Mouse (Mus musculus) kidney, postnatal 36 days (tissue): ENCODE measurements around the gene Tph2.

Experiments used
- DNase-seq, 2 experiments: peaks; one replicate each; pipeline ENCODE4 v3.0.0; 2021 to 2022; ENCODE audit warnings: mixed read lengths in 2 of 2

The Tph2 gene

DNA sequence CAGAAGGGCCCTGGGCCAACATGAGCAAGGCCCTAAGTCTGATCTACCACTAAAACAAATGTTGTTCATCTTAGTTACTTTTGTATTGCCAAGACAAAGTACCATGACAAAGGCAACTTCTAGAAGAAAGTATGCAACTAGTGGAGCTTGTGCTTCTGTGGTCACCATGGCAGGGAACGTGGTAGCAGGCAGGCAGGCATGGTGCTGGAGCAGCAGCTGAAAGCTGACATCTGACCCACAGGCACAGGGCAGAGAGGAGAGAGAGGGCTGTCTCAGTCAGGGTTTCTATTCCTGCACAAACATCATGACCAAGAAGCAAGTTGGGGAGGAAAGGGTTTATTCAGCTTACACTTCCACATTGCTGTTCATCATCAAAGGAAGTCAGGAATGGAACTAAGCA is 56.9 kb downstream of the Tph2 start:
- no peak for DNase-seq

DNA sequence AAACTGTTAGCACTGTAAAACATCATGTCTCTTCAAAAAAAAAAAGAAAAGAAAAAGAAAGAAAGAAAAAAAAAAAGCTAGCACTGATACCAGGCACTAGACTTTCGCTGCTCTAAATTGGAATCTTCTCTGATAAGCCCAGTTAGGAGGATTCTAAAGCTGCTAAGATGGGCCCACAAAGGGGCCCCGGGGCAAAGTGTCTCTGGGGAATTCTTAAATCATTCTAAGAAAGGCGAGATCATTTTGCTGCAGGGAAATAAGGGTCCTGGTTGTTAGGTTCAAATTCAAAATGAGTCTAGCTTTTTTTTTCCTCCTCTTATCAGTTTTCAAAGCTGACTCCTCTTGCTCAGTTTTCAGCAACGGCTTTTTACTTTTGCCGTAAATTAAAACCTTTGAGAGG is 59.3 kb downstream of the Tph2 start:
- DNase-seq: no peak

DNA sequence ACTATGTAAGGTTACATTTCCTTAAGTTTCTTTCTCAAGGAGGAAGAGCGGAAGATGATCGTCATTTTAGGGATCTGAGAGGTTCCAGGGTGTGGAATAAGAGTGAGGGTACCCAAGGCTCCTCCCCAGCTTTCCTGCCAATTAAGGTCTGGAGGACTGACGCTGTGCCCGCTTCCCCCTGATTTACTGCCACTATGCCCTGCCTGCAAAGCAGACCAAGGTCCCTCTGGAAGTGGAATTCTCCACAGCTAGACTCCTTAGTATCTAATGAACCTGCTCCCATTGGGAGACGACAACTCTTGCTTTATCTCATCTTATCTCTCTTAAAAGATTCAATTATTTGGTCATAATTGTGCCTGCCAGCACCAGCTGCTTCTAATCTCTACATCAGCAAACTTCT is 59.8 kb downstream of the Tph2 start:
- DNase-seq: no peak

DNA sequence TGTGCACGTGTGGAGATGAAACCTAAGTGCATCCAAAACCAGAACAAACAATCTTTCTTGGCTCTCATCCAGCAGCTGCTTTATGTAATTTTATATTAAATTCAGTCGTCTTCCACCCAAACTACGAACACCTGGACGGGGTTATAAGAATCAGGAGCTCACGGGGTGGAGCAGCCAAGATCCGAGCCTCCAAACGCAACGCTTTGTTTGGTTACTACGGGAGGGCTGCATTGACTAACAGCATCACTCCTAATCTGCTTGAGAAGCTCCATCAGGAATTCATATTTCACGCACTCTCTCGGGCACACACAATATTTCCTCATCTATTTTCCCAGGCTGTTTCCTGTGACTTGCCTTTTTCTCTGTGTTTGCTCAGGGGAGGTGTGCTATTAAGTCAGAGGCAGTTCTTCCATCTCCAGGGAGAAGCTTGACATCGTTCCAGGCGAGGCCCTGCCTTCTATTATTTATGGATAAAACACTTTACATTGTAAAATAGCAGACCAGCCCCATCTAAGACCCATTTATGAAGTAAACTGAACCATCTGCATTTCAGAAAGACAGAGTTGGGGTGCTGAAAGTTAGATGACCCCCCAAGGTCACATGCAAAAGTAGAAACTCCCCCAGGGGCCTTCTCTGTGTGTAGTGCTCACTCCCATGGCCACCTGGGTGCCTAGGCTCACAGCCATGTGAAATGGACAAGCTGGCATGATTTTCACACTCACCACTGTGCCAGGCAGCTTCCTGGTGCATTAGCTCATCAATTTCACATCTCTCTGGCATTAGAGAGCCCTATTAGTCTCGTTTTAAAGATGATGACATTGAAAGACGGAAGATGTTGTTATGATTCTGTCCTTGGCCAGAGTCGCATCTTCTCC is 76.9 kb downstream of the Tph2 start:
- no peak for DNase-seq

DNA sequence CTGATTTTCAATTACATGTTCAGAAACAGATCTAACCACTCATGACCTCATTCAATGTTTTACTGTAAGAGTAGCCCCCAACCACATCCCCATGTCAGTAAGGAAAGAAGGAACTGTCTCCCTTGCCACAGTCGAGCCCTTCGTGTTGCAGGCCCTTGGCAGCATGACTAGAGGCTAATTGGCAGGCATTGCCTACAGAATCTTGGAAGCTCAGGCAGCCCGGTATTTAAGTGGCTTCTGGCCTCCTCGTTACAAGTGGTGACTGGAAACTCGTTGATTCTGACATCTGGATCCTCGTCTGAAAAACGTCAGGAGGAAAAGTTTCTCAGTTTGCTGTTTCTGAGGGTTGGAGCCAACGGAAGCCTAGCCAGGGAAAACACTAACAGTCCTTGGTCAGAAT is 80.6 kb downstream of the Tph2 start:
- DNase-seq: no peak

DNA sequence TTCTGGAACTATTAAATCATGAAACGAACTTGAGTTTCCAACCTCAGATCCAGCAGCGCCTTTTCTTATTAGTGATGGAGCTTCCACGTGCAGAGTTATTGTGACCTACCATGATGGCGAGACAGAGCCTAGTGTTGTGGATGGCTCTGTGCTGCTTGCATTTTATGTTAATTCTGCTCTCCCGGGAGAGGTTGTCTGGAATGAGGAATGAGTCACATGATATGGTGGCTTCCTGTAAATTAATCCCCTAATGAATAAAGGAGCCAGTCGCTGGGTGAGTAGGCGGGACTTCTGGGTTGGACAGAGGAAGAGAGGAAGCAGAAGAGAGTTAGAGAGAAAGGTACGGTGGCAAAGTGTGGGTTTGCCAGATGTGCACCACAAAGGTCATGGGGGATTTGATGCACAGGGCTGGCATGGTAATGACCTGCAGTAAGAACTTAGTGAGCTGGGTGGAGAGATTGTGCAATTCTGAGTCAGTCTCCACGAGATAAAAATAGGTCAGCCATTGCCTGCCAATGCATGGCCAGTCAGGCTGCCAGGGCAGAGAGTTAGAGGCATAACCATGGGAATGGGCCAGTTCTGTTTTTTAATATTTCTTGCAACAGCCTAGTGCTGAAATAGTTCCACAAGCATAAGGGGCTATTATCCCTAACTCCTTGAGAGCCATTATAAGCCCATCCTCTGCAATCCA is 84.8 kb downstream of the Tph2 start:
- DNase-seq: no peak

DNA sequence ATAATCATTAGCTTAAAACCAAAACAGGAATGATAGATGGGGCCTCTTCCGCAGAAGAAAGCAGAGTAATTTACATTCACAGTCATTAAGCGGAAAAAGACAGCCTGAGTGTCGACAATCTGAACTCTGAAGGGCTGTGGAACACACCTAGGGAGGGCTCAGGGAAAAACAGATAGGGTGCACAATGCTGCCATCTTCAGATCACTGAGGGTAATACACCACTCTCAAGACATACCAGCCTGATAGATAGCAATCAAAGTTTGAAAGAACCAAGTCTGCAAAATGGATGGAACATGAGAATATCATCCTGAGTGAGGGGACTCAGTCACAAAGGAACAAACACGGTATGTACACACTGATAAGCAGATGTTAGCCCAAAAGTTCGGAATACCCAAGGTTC is 87.7 kb downstream of the Tph2 start:
- peak; percentile 35 to 56 for DNase-seq

DNA sequence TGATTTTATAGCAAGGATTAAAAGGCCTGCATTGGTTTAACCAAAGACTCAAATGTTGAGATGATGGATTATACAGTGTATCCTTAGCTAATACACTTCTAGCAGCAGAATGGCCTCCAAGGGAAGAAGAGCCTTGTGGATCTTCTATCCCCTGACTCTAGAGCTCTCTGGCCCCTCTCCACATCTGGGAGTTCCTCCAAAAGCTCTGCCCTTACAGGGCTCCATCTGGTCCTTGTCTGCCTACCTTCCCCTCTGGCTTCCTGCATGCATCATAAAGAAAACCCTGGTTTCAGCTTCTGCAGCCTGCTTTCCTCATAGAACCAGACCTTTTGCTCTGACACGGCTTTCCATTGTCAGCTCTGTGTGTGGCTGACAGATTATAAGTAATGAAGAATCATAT is 88.6 kb downstream of the Tph2 start:
- no peak for DNase-seq

DNA sequence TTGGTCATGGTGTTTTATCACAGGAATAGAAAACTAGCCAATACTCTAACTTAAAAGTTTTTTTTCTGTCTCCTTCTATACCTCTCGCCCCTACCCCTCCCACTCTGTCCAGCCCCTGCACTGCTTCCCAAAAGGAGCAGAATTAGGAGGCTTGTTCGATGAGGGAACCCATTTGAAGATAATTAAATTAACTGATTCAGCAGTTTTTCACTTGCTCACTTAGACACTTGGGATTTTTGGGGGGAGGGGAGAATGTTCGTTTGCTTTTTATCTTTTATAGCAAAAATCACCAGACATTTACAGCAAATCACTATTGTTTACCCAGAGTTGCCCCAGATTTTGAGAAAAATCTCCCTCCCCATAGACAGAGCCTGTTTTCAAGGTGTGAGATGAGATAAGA is 106.6 kb downstream of the Tph2 start:
- no peak for DNase-seq

DNA sequence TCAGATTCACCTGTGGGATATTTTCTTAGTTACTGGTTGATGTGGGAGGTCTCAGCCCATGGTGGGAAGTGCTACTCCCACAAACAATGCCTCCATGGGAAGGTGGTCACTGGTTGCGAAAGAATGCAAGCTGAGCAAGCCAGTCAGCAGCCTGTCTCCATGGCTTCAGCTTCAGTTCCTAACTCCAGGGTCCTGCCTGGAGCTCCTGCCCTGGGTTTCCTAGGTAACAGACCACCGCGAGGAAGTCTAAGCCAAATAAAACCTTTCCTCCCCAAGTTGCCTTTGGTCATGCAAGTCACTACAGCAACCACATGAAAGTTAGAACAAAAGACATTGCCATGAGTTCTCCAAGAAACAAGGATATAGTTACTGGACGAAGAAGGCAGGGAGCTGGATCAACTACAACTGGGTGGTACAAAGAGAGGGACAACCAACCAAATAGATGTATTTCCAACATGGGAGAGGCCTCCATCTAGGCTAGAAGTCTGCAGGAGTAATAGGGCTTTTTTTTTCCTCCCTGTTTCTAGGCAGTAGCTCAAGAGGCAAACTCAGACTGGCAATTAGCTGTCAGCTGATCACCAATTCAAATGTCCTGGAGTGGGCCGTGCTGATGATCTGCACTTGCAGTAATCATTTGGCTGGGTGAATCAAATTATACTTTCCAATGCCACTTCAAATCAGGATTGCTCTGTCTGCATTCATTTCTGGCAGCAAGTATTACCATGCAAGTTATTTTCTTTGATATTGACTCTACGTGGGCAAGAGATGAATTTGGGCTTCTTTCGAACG is 115.5 kb downstream of the Tph2 start:
- no peak for DNase-seq

DNA sequence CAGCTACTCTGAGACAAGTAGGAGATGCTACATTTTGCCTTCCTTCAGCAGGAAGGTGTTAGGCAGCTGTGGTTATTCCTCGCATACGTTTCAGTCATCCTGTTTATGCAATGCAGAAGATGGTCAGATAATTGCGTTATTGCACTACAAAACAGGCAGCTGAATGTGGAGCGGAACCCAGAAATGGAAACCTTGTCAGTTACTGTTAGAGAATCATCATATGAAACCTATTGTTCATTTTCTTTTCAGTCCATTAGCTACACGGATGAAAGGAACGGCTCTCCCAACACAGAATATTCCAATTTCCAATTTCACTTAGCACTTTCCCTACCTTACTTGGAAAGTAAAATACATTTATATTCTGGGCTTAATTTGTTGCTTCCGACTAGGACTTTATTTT is 120.9 kb downstream of the Tph2 start:
- DNase-seq: no peak

DNA sequence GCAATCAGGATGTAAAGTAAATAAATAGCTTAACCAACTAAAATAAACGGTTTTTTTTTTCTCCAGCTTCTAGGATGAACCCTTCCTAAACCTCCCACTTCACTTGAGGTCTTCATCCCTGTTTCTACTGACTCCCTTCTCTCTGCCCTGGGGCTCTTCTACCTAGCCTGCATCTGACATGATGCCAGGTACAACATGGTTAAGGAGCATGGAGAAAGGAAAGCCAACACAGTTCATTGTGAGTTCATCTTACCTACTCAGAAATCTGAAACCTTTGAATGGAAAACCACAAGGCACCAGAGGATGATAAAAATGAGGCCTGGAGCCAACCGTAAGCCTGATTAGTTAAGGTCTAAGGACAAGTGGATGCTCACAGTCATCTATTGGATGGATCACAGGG is 123.3 kb downstream of the Tph2 start:
- no peak for DNase-seq

DNA sequence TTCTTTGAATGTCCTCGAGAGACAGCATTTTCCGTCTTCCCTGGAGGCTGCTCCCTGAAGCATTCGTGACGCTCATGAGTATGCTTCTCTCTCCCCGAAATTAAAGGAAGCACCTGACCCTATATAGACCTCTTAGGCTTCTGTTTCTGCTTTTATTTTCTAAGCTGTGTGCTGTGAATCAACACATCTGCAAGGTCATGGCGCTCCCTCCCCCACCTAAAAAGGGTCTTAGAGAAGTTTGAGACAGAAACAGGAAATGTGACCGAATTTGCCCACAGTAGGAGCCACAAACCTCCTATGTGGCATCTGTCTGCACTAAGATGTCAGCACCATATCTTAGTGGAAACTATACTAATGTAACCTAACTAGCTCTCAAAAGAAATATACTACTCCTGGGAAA is 124.1 kb downstream of the Tph2 start:
- DNase-seq: no peak

DNA sequence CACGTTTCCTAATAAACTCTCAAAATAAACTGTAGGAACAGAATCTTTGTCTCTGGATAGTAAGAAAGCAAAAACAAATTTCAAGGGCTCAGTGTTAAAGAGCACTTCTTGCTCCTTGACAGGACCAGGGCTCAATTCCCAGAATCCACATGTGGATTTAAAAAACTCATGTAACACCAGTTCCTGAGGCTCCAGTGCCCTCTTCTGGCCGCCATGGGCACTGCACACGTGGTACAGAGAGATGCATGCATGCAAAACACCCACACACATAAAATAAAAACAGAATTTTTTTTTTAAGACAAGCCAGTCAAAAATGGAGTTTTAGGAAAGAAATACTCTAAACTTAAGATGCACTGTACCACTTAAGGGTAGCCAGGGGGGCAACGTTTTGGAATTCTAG is 133.2 kb downstream of the Tph2 start:
- peak in 1 of 2 experiments; percentile 37 for DNase-seq

DNA sequence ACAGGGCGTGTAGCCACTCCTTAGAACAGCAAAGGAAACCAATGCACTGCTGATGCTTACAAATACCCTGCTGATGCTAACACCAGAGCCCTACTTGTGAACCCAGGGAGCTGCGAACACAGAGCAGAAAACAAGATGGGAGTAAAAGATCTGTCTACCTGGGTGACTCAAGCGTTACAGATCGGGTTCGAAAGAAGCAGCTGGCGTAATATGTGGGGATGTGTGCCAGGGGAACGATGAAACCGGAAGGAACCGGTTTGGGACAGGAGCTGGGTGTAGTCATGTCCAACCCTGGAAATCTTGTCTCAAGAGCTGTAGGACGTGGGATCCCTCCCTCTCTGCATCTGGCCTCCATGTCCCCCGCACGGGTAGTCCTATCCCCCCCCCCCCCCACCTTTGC is 134.1 kb downstream of the Tph2 start:
- no peak for DNase-seq

DNA sequence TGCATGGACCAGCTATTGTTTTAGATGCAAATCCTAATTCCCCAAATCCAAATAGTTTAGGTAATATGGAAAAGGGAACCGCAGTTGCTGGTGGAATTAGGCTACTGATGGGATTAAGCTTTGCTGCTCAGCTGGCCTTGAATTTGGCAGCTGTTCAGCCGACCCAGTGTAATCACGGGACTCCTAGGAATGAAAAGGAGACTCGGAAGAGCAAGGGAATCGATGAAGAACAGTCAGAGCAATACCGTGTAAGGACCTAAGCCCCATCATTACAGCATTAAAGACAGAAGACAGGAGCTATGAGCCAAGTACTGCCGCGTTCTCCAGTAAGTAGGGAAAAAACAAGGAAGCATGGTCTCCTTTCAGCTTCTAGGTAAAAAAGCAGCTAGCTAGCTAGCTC is 134.6 kb downstream of the Tph2 start:
- DNase-seq: no peak

DNA sequence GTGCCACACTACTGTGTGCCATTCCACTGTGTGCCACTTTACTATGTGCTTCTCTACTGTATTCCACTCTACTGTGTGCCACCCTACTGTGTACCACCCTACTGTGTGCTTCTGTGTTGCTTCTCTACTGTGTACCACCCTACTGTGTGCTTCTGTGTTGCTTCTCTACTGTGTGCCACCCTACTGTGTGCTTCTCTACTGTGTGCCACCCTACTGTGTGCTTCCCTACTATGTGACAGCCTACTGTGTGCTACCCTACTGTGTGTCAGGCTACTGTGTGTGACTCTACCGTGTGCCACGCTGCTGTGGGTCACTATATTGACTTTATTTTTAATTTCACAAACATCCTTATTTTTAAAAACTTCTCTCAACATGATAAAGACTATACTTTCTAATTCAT is 136.3 kb downstream of the Tph2 start:
- DNase-seq: no peak

DNA sequence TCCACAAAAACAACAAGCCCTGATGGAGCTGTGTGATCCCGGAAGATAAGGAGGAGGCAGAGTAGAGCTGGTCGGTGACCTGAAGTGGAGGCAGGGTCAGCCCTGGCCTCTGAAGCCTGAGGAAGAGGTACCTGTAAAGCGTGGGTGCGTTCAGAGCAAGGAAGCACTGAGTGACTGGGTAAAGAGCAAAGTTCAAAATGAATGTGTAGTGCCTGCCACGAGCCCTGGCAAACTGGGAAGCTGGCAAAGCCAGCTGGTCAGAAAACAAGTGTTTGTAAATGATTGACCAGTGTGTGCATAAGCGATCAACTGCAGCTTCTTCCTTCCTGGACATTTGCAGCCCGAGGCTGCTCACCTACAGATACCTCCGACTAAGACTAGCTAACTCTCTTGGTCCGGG is 149.1 kb downstream of the Tph2 start:
- peak; percentile 47 to 60 for DNase-seq
